Mouse (Mus musculus): ENCODE measurements around the gene Decr2.

- TF ChIP-seq POLR2A (IDR thresholded peaks at IDR 0.05; ENCODE audit: control insufficient read depth, low read depth, low read length) = no peak
- no peak for TF ChIP-seq CTCF (IDR thresholded peaks at IDR 0.05; ENCODE audit: control insufficient read depth, insufficient read depth, insufficient replicate concordance, low read depth, low read length)
Observed at GRCm38 (mm10) chr17:26131856-26132853, 42.0 kb upstream of the Decr2 start.

Data from testis, adult 2 months (tissue).